Mouse (Mus musculus) thymus, postnatal 4 days (tissue): ENCODE measurements at regions not wholly inside any gene's neighbourhood (a gene's known extent, or its start where the extent isn't known, plus 50 kb on each side); places are given as distances from the start of the nearest gene placed in this dataset.

Source experiments
- DNase-seq: peaks from one replicate; pipeline ENCODE4 v3.0.0; 2021

GRCm38 (mm10) chr9:104387805-104388204 is 50.3 kb upstream of the Acpp start:
- DNase-seq, result no peak
